Mouse (Mus musculus): ENCODE measurements at regions not wholly inside any gene's neighbourhood (a gene's known extent, or its start where the extent isn't known, plus 50 kb on each side); places are given as distances from the start of the nearest gene placed in this dataset.

DNA sequence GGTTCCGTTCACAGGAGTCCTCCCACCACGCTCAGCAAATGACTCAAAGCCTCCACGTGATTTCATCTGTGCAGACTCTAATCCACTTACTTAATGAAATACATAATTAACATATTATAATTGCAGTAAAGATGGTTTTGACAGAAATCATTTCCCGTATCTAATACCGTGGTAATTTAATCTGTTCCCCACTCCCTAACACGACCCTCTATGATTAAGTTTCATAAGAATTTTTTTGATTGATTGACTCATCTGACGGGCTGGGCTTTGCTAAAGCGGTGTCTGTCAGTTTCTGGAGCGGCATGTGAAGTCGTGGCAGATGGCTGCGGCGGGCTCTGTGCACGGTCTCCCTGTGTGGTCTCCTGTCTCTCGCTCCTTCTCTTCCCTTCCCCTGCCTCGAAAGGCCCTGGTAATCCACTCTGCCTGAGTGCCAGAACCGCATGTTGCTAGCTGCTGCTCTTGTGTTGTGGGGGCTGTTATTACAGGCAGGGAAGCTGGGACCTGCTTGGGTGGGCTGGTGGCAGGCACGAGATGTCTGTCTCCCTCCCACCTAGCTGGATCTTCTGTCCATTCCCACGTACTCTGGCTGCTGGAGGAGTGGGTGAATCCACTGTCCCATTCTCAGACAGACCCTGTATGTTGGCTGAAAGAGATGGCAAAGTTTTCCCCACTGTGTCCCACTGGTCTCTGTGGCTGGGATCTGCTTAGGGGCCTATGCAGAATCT is 195.0 kb downstream of the Tshz3 start:
- TF ChIP-seq CTCF (IDR thresholded peaks at IDR 0.05): no peak
- no peak for DNase-seq (ENCODE audit: extremely low spot score in 1 of 2, low spot score in 2 of 2)
- no peak overlapping the region for H3K27ac ChIP-seq
- no peak overlapping the region for H3K4me3 ChIP-seq
- intact Hi-C loops (cut with DNase I): no loop called here

DNA sequence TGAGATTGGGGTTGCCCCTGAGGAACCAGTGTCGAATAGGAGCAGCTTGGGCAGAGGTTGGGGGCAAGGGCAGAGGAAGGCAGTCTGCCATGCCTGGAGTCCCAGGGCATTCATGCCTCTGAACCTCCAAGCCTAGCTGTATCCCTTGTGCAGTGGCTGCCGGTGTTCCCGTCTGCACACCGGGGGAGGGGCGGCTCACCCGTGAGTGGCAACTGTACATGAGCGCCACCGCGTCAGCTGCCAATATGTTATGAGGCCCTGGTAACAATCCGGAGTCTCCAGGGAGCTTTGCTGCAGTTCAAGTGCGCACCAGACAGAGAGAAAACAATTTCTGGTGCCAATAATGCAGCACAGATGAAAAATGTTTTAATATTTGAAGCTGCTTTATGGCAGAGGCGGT is 198.4 kb downstream of the Tshz3 start:
- DNase-seq (ENCODE audit: extremely low spot score in 1 of 2, low spot score in 2 of 2): no peak
- H3K27ac ChIP-seq: no peak overlapping the region
- no peak overlapping the region for H3K4me3 ChIP-seq
- TF ChIP-seq CTCF (IDR thresholded peaks at IDR 0.05): no peak
- intact Hi-C loops (cut with DNase I): no loop called here

DNA sequence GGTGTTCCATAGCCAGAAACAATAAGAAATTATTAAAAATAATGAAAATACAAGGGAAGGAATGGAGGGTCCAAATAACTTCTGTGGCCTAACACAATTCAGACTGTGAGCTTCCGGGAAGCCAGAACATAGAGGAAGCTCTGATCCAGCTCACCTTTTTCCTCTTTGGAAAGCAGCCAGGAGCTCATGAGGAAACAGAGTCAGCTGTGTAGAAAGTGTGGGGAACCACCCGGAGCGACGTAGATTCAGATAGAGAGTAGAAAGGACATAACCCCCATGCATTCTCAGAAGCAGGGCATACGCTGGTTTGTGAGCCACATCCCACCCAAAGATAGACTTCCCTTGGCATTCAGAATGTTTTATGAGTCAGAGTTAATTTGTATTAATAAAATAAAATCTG is 203.6 kb downstream of the Tshz3 start:
- Histone ChIP-seq H3K27ac (no peak overlapping the region), H3K4me3 (no peak overlapping the region)
- intact Hi-C loops (cut with DNase I): no loop called here
- no peak for TF ChIP-seq CTCF (IDR thresholded peaks at IDR 0.05)
- DNase-seq (ENCODE audit: extremely low spot score in 1 of 2, low spot score in 2 of 2): no peak

DNA sequence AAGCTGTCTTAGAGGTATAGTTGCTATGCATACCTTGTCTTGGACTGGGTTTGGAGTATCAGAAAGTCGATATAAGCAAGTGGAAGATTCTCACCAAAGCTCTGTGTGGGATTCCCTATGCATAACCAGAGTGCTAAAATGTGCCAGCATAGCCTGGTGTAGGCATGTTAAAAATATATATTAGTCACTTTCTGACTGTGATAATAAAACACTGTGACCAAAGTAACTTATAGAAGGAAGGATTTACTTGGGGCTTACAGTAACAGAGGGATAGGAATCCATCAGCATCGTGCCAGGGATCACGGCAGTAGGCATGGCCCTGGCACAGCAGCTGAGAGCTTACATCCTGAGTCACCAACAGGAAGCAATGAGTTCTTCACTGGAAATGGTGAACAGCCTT is 215.4 kb downstream of the Tshz3 start:
- no peak overlapping the region for H3K4me3 ChIP-seq
- intact Hi-C loops (cut with DNase I): loop anchor here (2.0 to 5.0 kb wide), 3 partner anchors 49 to 216 kb away; partner anchors contain the start of gene Tshz3
- peak overlapping the region; percentile 36; the same call in 1 of the 2 replicates for H3K27ac ChIP-seq
- no peak for TF ChIP-seq CTCF (IDR thresholded peaks at IDR 0.05)
- DNase-seq (ENCODE audit: extremely low spot score in 1 of 2, low spot score in 2 of 2): peak in 1 of 2 experiments; percentile 20

DNA sequence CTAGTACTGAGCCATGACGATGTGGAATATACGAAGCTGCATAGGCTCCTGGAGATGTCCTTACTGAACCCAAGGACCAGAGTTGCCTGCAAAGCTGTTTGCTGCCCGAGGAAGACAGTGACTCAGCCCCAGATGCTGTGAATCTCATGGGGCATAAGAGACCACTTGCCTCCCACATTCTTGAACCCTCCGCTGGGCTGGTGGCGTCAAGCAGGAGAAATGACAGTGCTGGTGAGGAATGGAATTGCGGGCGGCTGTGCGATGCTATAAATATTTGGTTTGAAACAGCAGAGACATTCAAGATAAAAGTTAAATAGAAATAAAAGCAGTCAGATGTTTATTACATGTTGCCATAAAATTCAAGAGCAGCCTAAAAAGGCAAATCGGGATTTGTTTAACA is 216.3 kb downstream of the Tshz3 start:
- intact Hi-C loops (cut with DNase I): loop anchor here (1.0 to 5.0 kb wide), 4 partner anchors 12 to 423 kb away; partner anchors contain the start of gene Tshz3
- 0 out of 2 replicates have a peak overlapping the region, but pooled peaks have one; percentile 28 for H3K27ac ChIP-seq
- no peak; the same call in 1 of the 2 replicates for TF ChIP-seq CTCF (IDR thresholded peaks at IDR 0.05)
- no peak overlapping the region for H3K4me3 ChIP-seq
- DNase-seq (ENCODE audit: extremely low spot score in 1 of 2, low spot score in 2 of 2): peak; percentile 28 to 29

DNA sequence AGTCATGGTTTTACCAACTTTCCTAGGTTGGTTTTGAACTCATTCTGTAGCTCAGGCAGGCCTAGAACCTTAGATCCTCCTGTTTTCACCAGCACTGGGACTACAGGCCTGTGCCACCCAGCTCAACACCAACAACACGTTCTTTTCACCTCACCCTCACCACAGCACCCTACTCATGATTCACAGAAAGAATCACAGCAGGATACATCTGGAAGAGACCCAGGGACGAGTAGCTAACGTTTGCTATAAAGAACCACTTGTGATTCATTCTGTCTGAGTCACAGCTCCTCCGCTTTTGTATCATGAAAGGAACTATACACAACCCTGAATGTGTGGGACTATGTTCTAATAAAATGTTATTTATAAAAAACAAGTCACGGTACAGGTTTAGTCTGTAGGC is 217.3 kb downstream of the Tshz3 start:
- no peak for TF ChIP-seq CTCF (IDR thresholded peaks at IDR 0.05)
- Histone ChIP-seq H3K4me3 (no peak overlapping the region), H3K27ac (no peak overlapping the region)
- intact Hi-C loops (cut with DNase I): loop anchor here (2.0 kb wide), 1 partner anchor 422 kb away; no protein-coding TSS in a partner anchor
- DNase-seq (ENCODE audit: extremely low spot score in 1 of 2, low spot score in 2 of 2): peak; percentile 29 to 34

DNA sequence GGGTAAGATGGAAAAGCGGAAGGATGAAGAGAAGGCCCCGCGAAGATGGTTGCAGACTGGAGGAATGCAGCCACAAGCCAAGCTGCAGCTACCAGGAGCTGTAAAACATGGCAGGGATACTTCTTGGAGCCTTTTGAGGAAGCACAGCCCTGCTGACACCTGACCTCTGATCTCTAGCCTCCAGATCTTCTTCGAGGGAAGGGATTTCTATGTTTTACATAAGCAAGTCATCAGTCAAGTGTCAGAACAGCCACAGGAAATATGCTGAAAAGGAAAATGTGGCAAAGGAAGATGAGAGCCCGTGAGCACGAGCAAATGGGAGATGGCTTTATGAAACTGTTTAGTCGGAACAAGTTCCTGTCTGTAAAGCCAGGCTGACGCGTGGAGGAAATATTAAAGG is 219.1 kb downstream of the Tshz3 start:
- Histone ChIP-seq H3K4me3 (no peak overlapping the region), H3K27ac (no peak overlapping the region)
- no peak for TF ChIP-seq CTCF (IDR thresholded peaks at IDR 0.05)
- intact Hi-C loops (cut with DNase I): no loop called here
- DNase-seq (ENCODE audit: extremely low spot score in 1 of 2, low spot score in 2 of 2): no peak

DNA sequence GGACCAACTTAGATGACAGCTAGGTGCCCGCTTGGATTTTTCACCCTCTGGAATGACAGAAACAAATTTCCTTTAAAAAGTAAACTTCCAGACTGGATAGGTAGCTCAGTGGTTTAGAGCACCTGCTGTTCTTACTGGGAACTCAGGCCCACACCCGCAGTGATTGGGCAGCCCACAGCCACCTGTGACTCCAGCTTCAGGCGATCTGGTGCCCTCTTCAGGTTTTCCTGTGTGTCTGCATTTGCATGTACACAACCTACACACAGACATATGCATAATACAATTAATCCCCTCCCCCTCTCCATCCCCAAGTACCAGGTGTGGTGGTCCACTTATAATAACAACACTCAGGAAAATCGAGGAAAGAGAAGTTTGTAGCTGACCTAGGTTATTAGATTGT is 221.5 kb downstream of the Tshz3 start:
- no peak overlapping the region for H3K4me3 ChIP-seq
- intact Hi-C loops (cut with DNase I): no loop called here
- no peak; the same call in 1 of the 2 replicates for TF ChIP-seq CTCF (IDR thresholded peaks at IDR 0.05)
- DNase-seq (ENCODE audit: extremely low spot score in 1 of 2, low spot score in 2 of 2): no peak
- H3K27ac ChIP-seq: no peak overlapping the region

DNA sequence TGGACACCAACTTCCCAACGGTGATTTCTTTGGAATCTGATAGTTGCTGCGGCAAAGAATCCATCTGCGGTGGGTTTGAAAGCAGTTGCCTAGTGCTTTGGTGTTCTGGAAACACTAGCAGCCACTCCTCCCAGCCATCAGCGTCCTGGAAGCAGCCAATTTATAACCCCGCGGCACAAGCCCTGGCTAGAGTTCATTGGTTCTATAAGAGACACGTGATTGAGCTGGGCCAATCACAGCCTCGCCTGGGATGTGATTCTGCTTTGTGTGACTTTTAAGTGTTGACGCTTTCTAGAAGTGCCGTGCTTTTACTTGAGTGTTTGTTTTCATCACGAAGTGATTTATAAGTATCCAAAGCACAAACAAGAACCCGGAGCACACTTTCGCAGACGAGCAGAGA is 223.1 kb downstream of the Tshz3 start:
- TF ChIP-seq CTCF (IDR thresholded peaks at IDR 0.05): no peak
- no peak overlapping the region for H3K4me3 ChIP-seq
- H3K27ac ChIP-seq: no peak overlapping the region
- intact Hi-C loops (cut with DNase I): no loop called here
- DNase-seq (ENCODE audit: extremely low spot score in 1 of 2, low spot score in 2 of 2): no peak

DNA sequence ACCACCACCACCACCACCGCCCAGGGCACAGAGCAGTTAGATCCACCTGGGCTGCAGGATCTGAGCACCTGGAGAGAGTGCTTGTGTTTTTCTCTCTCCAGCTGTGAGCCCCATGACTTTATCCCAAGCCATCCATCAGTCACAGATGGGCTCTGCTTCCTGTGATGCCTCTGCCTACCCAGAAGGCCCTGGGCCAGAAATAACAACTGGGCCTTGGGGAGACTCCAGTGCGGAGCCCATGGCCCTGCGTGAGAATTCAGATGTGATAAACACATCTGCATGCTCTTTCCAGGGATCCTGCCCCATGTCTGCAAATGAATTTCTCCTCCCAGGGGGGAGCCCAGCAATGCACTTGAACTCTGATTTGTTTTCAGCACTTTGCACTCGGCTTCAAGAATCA is 235.6 kb downstream of the Tshz3 start:
- intact Hi-C loops (cut with DNase I): loop anchor here (10.0 kb wide), 1 partner anchor 599 kb away; no protein-coding TSS in a partner anchor
- DNase-seq (ENCODE audit: extremely low spot score in 1 of 2, low spot score in 2 of 2): no peak
- no peak overlapping the region for H3K27ac ChIP-seq
- no peak overlapping the region for H3K4me3 ChIP-seq
- no peak for TF ChIP-seq CTCF (IDR thresholded peaks at IDR 0.05)

DNA sequence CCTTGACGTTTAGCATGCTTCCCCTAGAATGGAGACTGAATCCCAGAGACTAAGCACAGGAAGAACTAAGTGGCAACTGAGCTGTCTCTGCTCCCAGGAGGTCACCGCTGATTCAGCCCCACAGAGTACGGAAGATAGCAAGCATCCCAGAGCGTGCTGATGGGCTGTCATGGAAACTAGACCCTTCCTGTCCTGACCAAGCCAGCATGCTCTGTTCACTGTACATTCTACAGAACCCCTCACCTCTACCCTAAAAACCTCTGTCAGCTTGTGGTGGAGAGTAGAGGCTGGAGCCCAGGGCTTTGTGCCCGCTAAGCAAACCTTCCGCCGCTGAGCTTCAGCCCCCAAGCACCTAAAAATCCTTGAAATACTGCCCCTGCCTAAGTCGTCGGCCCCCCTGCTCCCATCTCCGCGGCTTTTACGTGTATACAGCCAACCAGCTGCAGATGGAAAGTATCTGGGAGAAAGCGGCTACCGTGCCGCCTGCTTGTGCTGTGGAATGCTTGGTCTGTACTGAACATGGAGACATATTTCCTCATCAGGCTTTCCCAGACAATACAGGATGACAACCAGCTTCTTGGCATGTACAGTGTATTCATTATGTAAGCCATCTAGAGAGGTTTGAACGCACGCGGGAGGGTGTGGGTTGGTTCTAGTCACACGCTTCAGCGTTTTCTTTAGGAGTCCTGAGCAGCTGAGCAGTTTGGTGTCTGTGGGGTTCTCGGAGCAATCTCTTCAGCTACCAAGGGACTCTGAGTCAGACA is 237.1 kb downstream of the Tshz3 start:
- H3K4me3 ChIP-seq: no peak overlapping the region
- no peak for TF ChIP-seq CTCF (IDR thresholded peaks at IDR 0.05)
- H3K27ac ChIP-seq: peak overlapping the region; percentile 61
- intact Hi-C loops (cut with DNase I): loop anchor here (10.0 kb wide), 1 partner anchor 600 kb away; no protein-coding TSS in a partner anchor
- peak; percentile 45 to 54 for DNase-seq (ENCODE audit: extremely low spot score in 1 of 2, low spot score in 2 of 2)

DNA sequence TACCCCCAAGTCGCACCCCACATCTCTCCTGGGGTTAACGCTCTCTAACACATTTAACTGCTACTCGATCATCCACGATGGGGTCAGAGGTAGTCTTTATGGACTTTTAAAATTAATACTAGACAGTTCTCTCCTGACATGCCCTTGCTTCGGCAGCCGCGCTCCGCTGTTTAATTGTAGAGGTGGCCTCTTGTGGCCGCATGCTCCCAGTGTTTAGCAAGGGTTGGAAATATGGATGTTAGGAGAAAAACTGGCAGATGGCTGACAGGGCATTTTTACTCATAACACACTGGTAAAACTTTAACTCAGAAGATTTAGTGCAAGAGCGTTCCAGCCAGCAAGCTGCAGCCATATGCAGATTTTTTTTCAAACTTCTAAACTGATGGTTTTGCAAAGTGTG is 242.7 kb downstream of the Tshz3 start:
- H3K27ac ChIP-seq: no peak overlapping the region
- no peak for TF ChIP-seq CTCF (IDR thresholded peaks at IDR 0.05)
- no peak overlapping the region for H3K4me3 ChIP-seq
- no peak for DNase-seq (ENCODE audit: extremely low spot score in 1 of 2, low spot score in 2 of 2)
- intact Hi-C loops (cut with DNase I): no loop called here

Measured in left cerebral cortex, adult 2 months (tissue).